Mouse (Mus musculus) neural tube, embryonic 15.5 days (tissue): ENCODE data around the gene Vav2. TPM values are rescaled to one million over a fixed set of nuclear protein-coding genes. Genes with fewer than 3 reads are reported as not detected.
A peak's percentile ranks its signal among the peaks of the same experiment; 100 is the strongest.

Source experiments
- ATAC-seq: fragments of 200-750 bp; cut with Nextera tagmentation; 2 replicates; pipeline ENCODE4 v1.8.0; 2017; ENCODE audit warnings: mild to moderate bottlenecking, moderate TSS enrichment, moderate library complexity; ENCODE audit not compliant: low FRiP score
- H3K27ac ChIP-seq: fragments of 300-500 bp; sonication (generic); replicated peaks from 2 replicates; pipeline ENCODE4 v1.5.1; 2015; ENCODE audit warnings: mild to moderate bottlenecking, inconsistent platforms
- H3K27me3 ChIP-seq: fragments of 300-500 bp; sonication (generic); replicated peaks from 2 replicates; pipeline ENCODE4 v1.6.1; 2015; ENCODE audit warnings: inconsistent platforms
- H3K36me3 ChIP-seq: fragments of 300-500 bp; sonication (generic); 2 replicates; pipeline ENCODE4 v1.6.1; 2015; ENCODE audit warnings: inconsistent platforms
- H3K4me1 ChIP-seq: fragments of 300-500 bp; sonication (generic); 2 replicates; pipeline ENCODE4 v1.6.1; 2015; ENCODE audit warnings: inconsistent platforms
- H3K4me2 ChIP-seq: fragments of 300-500 bp; sonication (generic); 2 replicates; pipeline ENCODE4 v1.6.1; 2015; ENCODE audit warnings: inconsistent platforms, mild to moderate bottlenecking, moderate library complexity
- H3K4me3 ChIP-seq: fragments of 300-500 bp; sonication (generic); replicated peaks from 2 replicates; pipeline ENCODE4 v1.5.1; 2015; ENCODE audit warnings: mild to moderate bottlenecking, inconsistent platforms
- H3K9ac ChIP-seq: fragments of 300-500 bp; sonication (generic); replicated peaks from 2 replicates; pipeline ENCODE4 v1.6.1; 2015; ENCODE audit warnings: mild to moderate bottlenecking, inconsistent platforms
- H3K9me3 ChIP-seq: fragments of 300-500 bp; sonication (generic); replicated peaks from 2 replicates; pipeline ENCODE4 v1.6.1; 2016; ENCODE audit warnings: inconsistent platforms
- WGBS: fragments of 180-500 bp; shearing (Covaris S2); methylation state at CpG from one replicate; pipeline ENCODE4 v1.1.7; 2015; ENCODE audit warnings: mixed read lengths; 5-methylcytosine and 5-hydroxymethylcytosine counted together
- polyA plus RNA-seq: library from polyadenylated mRNA; unstranded; fragments of >200 nt; fragmentation: Nextera tagmentation; extraction: Ambion mirVana; gene quantifications from 2 replicates; pipeline ENCODE4 v1.2.1, GENCODE M21; 2015

Vav2 gene
- polyA plus RNA-seq, 1 experiment from 2014 or later = 15.5 TPM

- Histone ChIP-seq H3K4me2 (no peak overlapping the region), H3K36me3 (no peaks in the 10 kb centered on the region; the same call in 1 of the 2 replicates), H3K4me3 (no peak overlapping the region), H3K9me3 (no peaks in the 10 kb centered on the region), H3K9ac (no peak overlapping the region), H3K27me3 (no peaks in the 10 kb centered on the region), H3K27ac (0 out of 2 replicates have a peak overlapping the region, but pooled peaks have one; percentile 28), H3K4me1 (peaks cover 57% of the 10 kb centered on the region)
- no peak for ATAC-seq
- WGBS = 40% methylated on average over 6 of the region's 6 CpGs
Observed at GRCm38 (mm10) chr2:27404375-27405093, 22.3 kb downstream of the Vav2 start.

- Histone ChIP-seq H3K27me3 (no peaks in the 10 kb centered on the region), H3K36me3 (no peaks in the 10 kb centered on the region; the same call in 1 of the 2 replicates), H3K9ac (no peak overlapping the region), H3K27ac (no peak overlapping the region), H3K9me3 (no peaks in the 10 kb centered on the region), H3K4me1 (peaks cover 48% of the 10 kb centered on the region), H3K4me3 (no peak overlapping the region), H3K4me2 (no peak overlapping the region)
- no peak for ATAC-seq
- WGBS = 88% methylated on average over 2 of the region's 2 CpGs
Observed at GRCm38 (mm10) chr2:27401544-27401943, 25.3 kb downstream of the Vav2 start.

GRCm38 (mm10) chr2:27400083-27400482 is 26.8 kb downstream of the Vav2 start:
- H3K27me3 ChIP-seq = no peaks in the 10 kb centered on the region
- H3K9ac ChIP-seq = no peak overlapping the region
- H3K9me3 ChIP-seq = no peaks in the 10 kb centered on the region
- H3K4me3 ChIP-seq = no peak overlapping the region
- H3K4me1 ChIP-seq = peaks cover 51% of the 10 kb centered on the region
- no peak overlapping the region for H3K27ac ChIP-seq
- H3K4me2 ChIP-seq = no peak overlapping the region
- ATAC-seq = no peak
- 84% methylated on average over 2 of the region's 2 CpGs for WGBS
- no peaks in the 10 kb centered on the region; the same call in 1 of the 2 replicates for H3K36me3 ChIP-seq

- no peaks in the 10 kb centered on the region; the same call in 1 of the 2 replicates for H3K36me3 ChIP-seq
- peak overlapping the region; percentile 5; the same call in 1 of the 2 replicates for H3K4me2 ChIP-seq
- H3K9me3 ChIP-seq = no peaks in the 10 kb centered on the region
- no peak overlapping the region for H3K9ac ChIP-seq
- peak; percentile 36; the same call in 1 of the 2 replicates for ATAC-seq
- 44% methylated on average over 17 of the region's 17 CpGs for WGBS
- H3K4me3 ChIP-seq = no peak overlapping the region
- H3K4me1 ChIP-seq = peaks cover 60% of the 10 kb centered on the region
- no peaks in the 10 kb centered on the region for H3K27me3 ChIP-seq
- peak overlapping the region; percentile 75 for H3K27ac ChIP-seq
Observed at GRCm38 (mm10) chr2:27396656-27397440, 30.0 kb downstream of the Vav2 start.

GRCm38 (mm10) chr2:27394158-27394832 is 32.5 kb downstream of the Vav2 start:
- ATAC-seq = no peak
- 49% methylated on average over 10 of the region's 10 CpGs for WGBS

GRCm38 (mm10) chr2:27392278-27392677 is 34.6 kb downstream of the Vav2 start:
- H3K4me1 ChIP-seq = peaks cover 74% of the 10 kb centered on the region
- no peak for ATAC-seq
- no peak overlapping the region for H3K9ac ChIP-seq
- peak overlapping the region; percentile 28; the same call in 1 of the 2 replicates for H3K27ac ChIP-seq
- H3K36me3 ChIP-seq = no peaks in the 10 kb centered on the region
- no peak overlapping the region for H3K4me2 ChIP-seq
- no peaks in the 10 kb centered on the region for H3K27me3 ChIP-seq
- H3K9me3 ChIP-seq = no peaks in the 10 kb centered on the region
- WGBS = 44% methylated on average over 5 of the region's 5 CpGs
- no peak overlapping the region for H3K4me3 ChIP-seq

More at GRCm38 (mm10) chr2:27394158-27394832, 32.5 kb downstream of the Vav2 start:
- Histone ChIP-seq H3K36me3 (no peaks in the 10 kb centered on the region), H3K27ac (peak overlapping the region; percentile 51; the same call in 1 of the 2 replicates), H3K9ac (no peak overlapping the region), H3K27me3 (no peaks in the 10 kb centered on the region), H3K4me1 (peaks cover 77% of the 10 kb centered on the region), H3K4me3 (no peak overlapping the region), H3K9me3 (no peaks in the 10 kb centered on the region), H3K4me2 (no peak overlapping the region)

- Histone ChIP-seq H3K9ac (no peak overlapping the region; the same call in 1 of the 2 replicates), H3K4me1 (peaks cover 59% of the 10 kb centered on the region), H3K36me3 (no peaks in the 10 kb centered on the region), H3K9me3 (no peaks in the 10 kb centered on the region), H3K4me3 (no peak overlapping the region), H3K27ac (0 out of 2 replicates have a peak overlapping the region, but pooled peaks have one; percentile 37), H3K27me3 (no peaks in the 10 kb centered on the region), H3K4me2 (no peak overlapping the region)
- ATAC-seq = no peak
- 52% methylated on average over 4 of the region's 4 CpGs for WGBS
Observed at GRCm38 (mm10) chr2:27390775-27391174, 36.1 kb downstream of the Vav2 start.

- peak overlapping the region; percentile 37; the same call in 1 of the 2 replicates for H3K27ac ChIP-seq
- no peaks in the 10 kb centered on the region for H3K27me3 ChIP-seq
- no peaks in the 10 kb centered on the region for H3K9me3 ChIP-seq
- no peak for ATAC-seq
- WGBS = 72% methylated on average over 8 of the region's 8 CpGs
- no peak overlapping the region for H3K4me2 ChIP-seq
- H3K36me3 ChIP-seq = no peaks in the 10 kb centered on the region; the same call in 1 of the 2 replicates
- no peak overlapping the region for H3K9ac ChIP-seq
- H3K4me3 ChIP-seq = no peak overlapping the region
- peaks cover 54% of the 10 kb centered on the region for H3K4me1 ChIP-seq
Observed at GRCm38 (mm10) chr2:27390325-27390724, 36.5 kb downstream of the Vav2 start.

- Histone ChIP-seq H3K9ac (no peak overlapping the region), H3K4me3 (no peak overlapping the region), H3K4me1 (peaks cover 46% of the 10 kb centered on the region), H3K36me3 (no peaks in the 10 kb centered on the region; the same call in 1 of the 2 replicates), H3K9me3 (no peaks in the 10 kb centered on the region), H3K27ac (peak overlapping the region; percentile 37), H3K27me3 (no peaks in the 10 kb centered on the region), H3K4me2 (no peak overlapping the region)
- no peak for ATAC-seq
- 40% methylated on average over 14 of the region's 14 CpGs for WGBS
Observed at GRCm38 (mm10) chr2:27389272-27390162, 37.3 kb downstream of the Vav2 start.

GRCm38 (mm10) chr2:27387209-27387608 is 39.6 kb downstream of the Vav2 start:
- H3K27me3 ChIP-seq = no peaks in the 10 kb centered on the region
- no peak overlapping the region for H3K9ac ChIP-seq
- peaks cover 28% of the 10 kb centered on the region for H3K4me1 ChIP-seq
- H3K4me3 ChIP-seq = no peak overlapping the region
- no peaks in the 10 kb centered on the region; the same call in 1 of the 2 replicates for H3K36me3 ChIP-seq
- no peaks in the 10 kb centered on the region for H3K9me3 ChIP-seq
- H3K27ac ChIP-seq = no peak overlapping the region
- 94% methylated on average over 1 of the region's 1 CpGs for WGBS
- no peak overlapping the region for H3K4me2 ChIP-seq
- ATAC-seq = no peak
